Mouse (Mus musculus) CH12.LX (cell line): ENCODE data around the gene Timmdc1. TPM values are rescaled to one million over a fixed set of nuclear protein-coding genes. Genes with fewer than 3 reads are reported as not detected.

ENCODE experiments used
- DNase-seq: peaks from one replicate; pipeline ENCODE4 v3.0.0-alpha.2; 2013; ENCODE audit errors: extremely low read depth
- H3K27ac ChIP-seq: 2 replicates; pipeline ENCODE4 v1.5.1; 2012; ENCODE audit warnings: low read depth, mild to moderate bottlenecking, control low read depth, moderate library complexity; ENCODE audit not compliant: insufficient read depth
- H3K27me3 ChIP-seq: replicated peaks from 2 replicates; pipeline ENCODE3; 2012; ENCODE audit warnings: inconsistent platforms
- H3K36me3 ChIP-seq, 2 experiments: replicated peaks in 1 of 2; 2 replicates each; pipeline versions ENCODE3 to v1.6.1; 2012; ENCODE audit warnings: inconsistent platforms in 1 of 2, low read length in 1 of 2, mild to moderate bottlenecking in 1 of 2, mixed read lengths in 1 of 2, moderate library complexity in 1 of 2; ENCODE audit not compliant: control insufficient read depth in 1 of 2, insufficient read depth in 1 of 2
- H3K4me1 ChIP-seq, 2 experiments: 2 replicates each; pipeline ENCODE4 v1.6.1; 2012; ENCODE audit warnings: inconsistent platforms in 1 of 2, moderate library complexity in 1 of 2; ENCODE audit not compliant: insufficient read depth in 2 of 2, control insufficient read depth in 1 of 2
- H3K4me2 ChIP-seq: 2 replicates; pipeline ENCODE4 v1.6.1; 2012; ENCODE audit warnings: low read depth, mild to moderate bottlenecking, control low read depth; ENCODE audit not compliant: poor library complexity, insufficient read depth, severe bottlenecking
- H3K4me3 ChIP-seq, 3 experiments: fragments of 150-350 bp in 1 of 3; sonication (generic) in 1 of 3; replicated peaks in 1 of 3; 2 replicates each; pipeline versions ENCODE3 to v1.5.1; 2011 to 2012; ENCODE audit warnings: low read depth in 2 of 3, low read length in 2 of 3, mild to moderate bottlenecking in 2 of 3, moderate library complexity in 2 of 3, control low read depth in 1 of 3, improper control_type of control experiment in 1 of 3, inconsistent platforms in 1 of 3, mixed read lengths in 1 of 3; ENCODE audit not compliant: poor library complexity in 1 of 3
- H3K79me2 ChIP-seq: replicated peaks from 2 replicates; pipeline ENCODE4 v1.6.1; 2012; ENCODE audit warnings: mild to moderate bottlenecking, moderate library complexity; ENCODE audit not compliant: control insufficient read depth, poor library complexity, insufficient read depth, severe bottlenecking; ENCODE audit errors: extremely low read depth
- H3K9ac ChIP-seq: 2 replicates; pipeline ENCODE4 v1.6.1; 2012; ENCODE audit warnings: low read depth, mild to moderate bottlenecking, control low read depth, moderate library complexity; ENCODE audit not compliant: insufficient read depth
- H3K9me3 ChIP-seq: replicated peaks from 2 replicates; pipeline ENCODE3; 2012; ENCODE audit warnings: low read length, inconsistent platforms, mixed read lengths
- CTCF ChIP-seq, 2 experiments: IDR thresholded peaks in 1 of 2; conservative IDR thresholded peaks in 1 of 2; 2 replicates each; pipeline ENCODE4 v1.5.1; 2011 to 2012; ENCODE audit warnings: low read depth in 2 of 2, low read length in 2 of 2, improper control_type of control experiment in 1 of 2, inconsistent platforms in 1 of 2, mild to moderate bottlenecking in 1 of 2, moderate library complexity in 1 of 2
- E2F4 ChIP-seq: IDR thresholded peaks from 2 replicates; pipeline ENCODE4 v1.6.1; 2011; ENCODE audit warnings: low read depth, low read length, improper control_type of control experiment; ENCODE audit not compliant: insufficient replicate concordance
- ELF1 ChIP-seq: IDR thresholded peaks from 2 replicates; pipeline ENCODE4 v1.6.1; 2014; ENCODE audit warnings: low read depth, mild to moderate bottlenecking, inconsistent platforms, low read length, improper control_type of control experiment
- EP300 ChIP-seq: IDR thresholded peaks from 2 replicates; pipeline ENCODE4 v1.6.1; 2011; ENCODE audit warnings: low read length, improper control_type of control experiment
- ETS1 ChIP-seq: conservative IDR thresholded peaks from 2 replicates; pipeline ENCODE4 v1.6.1; 2012; ENCODE audit warnings: low read depth, mild to moderate bottlenecking, inconsistent platforms, low read length, improper control_type of control experiment, moderate library complexity
- GABPA ChIP-seq: IDR thresholded peaks from 2 replicates; pipeline ENCODE4 v1.6.1; 2012; ENCODE audit warnings: low read depth, low read length, improper control_type of control experiment, inconsistent platforms; ENCODE audit not compliant: insufficient replicate concordance
- JUN ChIP-seq: IDR thresholded peaks from 2 replicates; pipeline ENCODE4 v1.6.1; 2011; ENCODE audit warnings: low read depth, mild to moderate bottlenecking, low read length, improper control_type of control experiment, moderate library complexity; ENCODE audit not compliant: insufficient read depth
- JUND ChIP-seq: conservative IDR thresholded peaks from 2 replicates; pipeline ENCODE4 v1.6.1; 2011; ENCODE audit warnings: low read depth, low read length, improper control_type of control experiment
- KAT2A ChIP-seq: IDR thresholded peaks from 2 replicates; pipeline ENCODE4 v1.6.1; 2012; ENCODE audit warnings: low read length, improper control_type of control experiment, inconsistent platforms; ENCODE audit not compliant: insufficient replicate concordance
- MAX ChIP-seq: IDR thresholded peaks from 2 replicates; pipeline ENCODE4 v1.6.1; 2011; ENCODE audit warnings: low read length, improper control_type of control experiment
- NELFE ChIP-seq: IDR thresholded peaks from 2 replicates; pipeline ENCODE4 v1.6.1; 2011; ENCODE audit warnings: low read depth, low read length, improper control_type of control experiment
- NRF1 ChIP-seq: IDR thresholded peaks from 2 replicates; pipeline ENCODE4 v1.6.1; 2014; ENCODE audit warnings: low read depth, mild to moderate bottlenecking, inconsistent platforms, low read length, improper control_type of control experiment, moderate library complexity
- PAX5 ChIP-seq: IDR thresholded peaks from 2 replicates; pipeline ENCODE4 v1.6.1; 2012; ENCODE audit warnings: low read length, inconsistent platforms, mixed read lengths
- POLR2A ChIP-seq: IDR thresholded peaks from 2 replicates; pipeline ENCODE4 v1.6.1; 2011; ENCODE audit warnings: low read depth, mild to moderate bottlenecking, improper control_type of control experiment, low read length
- POLR2AphosphoS2 ChIP-seq: IDR thresholded peaks from 2 replicates; pipeline ENCODE4 v1.6.1; 2011; ENCODE audit warnings: low read depth, low read length, improper control_type of control experiment
- RCOR1 ChIP-seq: conservative IDR thresholded peaks from 2 replicates; pipeline ENCODE4 v1.6.1; 2012; ENCODE audit warnings: low read depth, mild to moderate bottlenecking, inconsistent platforms, low read length, improper control_type of control experiment
- TBP ChIP-seq: conservative IDR thresholded peaks from 2 replicates; pipeline ENCODE4 v1.6.1; 2011; ENCODE audit warnings: low read depth, low read length, improper control_type of control experiment
- TCF12 ChIP-seq: IDR thresholded peaks from 2 replicates; pipeline ENCODE4 v1.6.1; 2014; ENCODE audit warnings: low read depth, mild to moderate bottlenecking, inconsistent platforms, low read length, improper control_type of control experiment
- UBTF ChIP-seq: IDR thresholded peaks from 2 replicates; pipeline ENCODE4 v1.6.1; 2012; ENCODE audit warnings: low read depth, mild to moderate bottlenecking, inconsistent platforms, low read length, improper control_type of control experiment, moderate library complexity
- USF2 ChIP-seq: conservative IDR thresholded peaks from 2 replicates; pipeline ENCODE4 v1.6.1; 2011; ENCODE audit warnings: low read depth, low read length, improper control_type of control experiment
- ZC3H11A ChIP-seq: IDR thresholded peaks from 2 replicates; pipeline ENCODE4 v1.6.1; 2012; ENCODE audit warnings: low read depth, mild to moderate bottlenecking, inconsistent platforms, low read length, improper control_type of control experiment
- ZMIZ1 ChIP-seq: IDR thresholded peaks from 2 replicates; pipeline ENCODE4 v1.6.1; 2012; ENCODE audit warnings: low read depth, mild to moderate bottlenecking, inconsistent platforms, low read length, improper control_type of control experiment
- ZNF384 ChIP-seq: IDR thresholded peaks from 2 replicates; pipeline ENCODE4 v1.6.1; 2012; ENCODE audit warnings: low read depth, low read length, improper control_type of control experiment, inconsistent platforms
- dilution Hi-C: fragments of 300-500 bp; cut with MboI; formaldehyde crosslinking; loops from 2 replicates; pipeline ENCODE4 v1.14.3; 2020; ENCODE audit warnings: low sequenced_read_pairs; ENCODE audit not compliant: extremely low pct_unique_long_range_greater_than_20kb, extremely low pct_ligation_motif_present
- in situ Hi-C: fragments of 300-500 bp; cut with MboI; formaldehyde crosslinking; loops from 3 replicates; pipeline ENCODE4 v1.14.3; 2019; ENCODE audit warnings: low sequenced_read_pairs, low pct_ligation_motif_present, low pct_unique_long_range_greater_than_20kb, mixed read lengths
- polyA plus RNA-seq: library from polyadenylated mRNA; unstranded; fragments of >175 nt; gene quantifications from 2 replicates; pipeline ENCODE4 v1.2.1, GENCODE M21; 2012; ENCODE audit warnings: low read depth; ENCODE audit not compliant: insufficient read length
- total RNA-seq, 2 experiments: library from RNA; depleted of rRNA; stranded (reverse); fragments of 300-350 nt in 1 of 2; fragments of >200 nt in 1 of 2; gene quantifications; 2 replicates each; pipeline ENCODE4 v1.2.3; 2012 to 2014

Timmdc1 gene
- total and polyA plus RNA-seq, 3 experiments = 32.5 to 49.7 (median 45.1) TPM

DNA sequence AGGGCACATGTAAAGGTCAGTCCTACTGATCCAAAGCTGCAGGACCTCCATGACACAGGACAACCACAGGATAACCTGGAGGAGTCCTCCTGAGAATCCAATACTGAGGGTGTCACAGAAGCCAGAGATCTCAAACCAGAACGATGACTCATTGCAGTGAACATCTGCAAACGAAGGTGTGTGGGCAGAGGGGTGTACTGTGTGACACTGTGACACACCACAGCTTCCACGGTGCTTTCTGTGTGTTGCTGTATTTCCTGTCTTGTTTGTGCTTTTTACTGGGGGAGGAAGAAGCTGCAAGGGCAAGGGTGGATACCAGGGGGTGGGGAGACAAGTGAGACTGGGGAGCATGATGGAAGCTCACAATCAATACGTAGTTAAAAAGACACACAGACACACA, 18.9 kb downstream of the Timmdc1 start:
- Histone ChIP-seq H3K36me3 (peaks cover 59 to 84% of the 10 kb centered on the region in 2 experiments), H3K9me3 (no peaks in the 10 kb centered on the region), H3K27me3 (no peaks in the 10 kb centered on the region), H3K4me1 (no peaks in the 10 kb centered on the region), H3K79me2 (no peaks in the 10 kb centered on the region), H3K4me3 (no peak overlapping the region), H3K9ac (no peak overlapping the region), H3K27ac (no peak overlapping the region), H3K4me2 (no peak overlapping the region)
- TF ChIP-seq JUN (no peak), USF2 (no peak), NRF1 (no peak), TBP (no peak), POLR2AphosphoS2 (no peak), ETS1 (no peak), UBTF (no peak), PAX5 (no peak), ELF1 (no peak), MAX (no peak), CTCF (conservative IDR thresholded peaks at IDR 0.05 in 1 of 2, IDR thresholded peaks at IDR 0.05 in 1 of 2; ENCODE audit: low read depth in 2 of 2, low read length in 2 of 2) (no peak), TCF12 (no peak), EP300 (no peak)
- dilution Hi-C loops = no loop called here
- DNase-seq = no peak
- in situ Hi-C loops = loop anchor here (25.0 kb wide), 1 partner anchor 491 kb away; no protein-coding TSS in a partner anchor

DNA sequence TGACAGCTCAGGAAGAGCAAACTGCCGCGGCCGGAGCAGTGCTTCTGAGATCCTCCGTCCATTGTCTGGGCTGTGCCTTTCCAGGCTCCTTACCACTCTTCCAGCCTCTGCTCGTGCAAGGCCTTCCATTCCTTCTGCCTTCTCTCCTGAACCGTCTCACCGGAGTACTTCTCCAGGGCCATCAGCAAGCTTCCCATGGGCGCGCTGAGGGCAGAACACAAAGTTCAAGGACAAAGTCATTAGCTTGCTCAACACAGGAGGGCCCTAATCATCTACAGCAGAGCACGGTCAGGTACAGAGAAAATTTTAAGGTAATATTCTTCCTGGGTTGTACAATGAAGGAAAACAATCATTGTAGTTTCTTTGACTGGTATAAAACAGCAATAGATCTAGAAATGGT, 20.0 kb downstream of the Timmdc1 start:
- Histone ChIP-seq H3K9me3 (no peaks in the 10 kb centered on the region), H3K9ac (no peak overlapping the region), H3K4me2 (no peak overlapping the region), H3K27me3 (no peaks in the 10 kb centered on the region), H3K79me2 (no peaks in the 10 kb centered on the region), H3K4me1 (no peaks in the 10 kb centered on the region), H3K4me3 (no peak overlapping the region), H3K27ac (no peak overlapping the region), H3K36me3 (peaks cover 57 to 84% of the 10 kb centered on the region in 2 experiments)
- DNase-seq = no peak
- dilution Hi-C loops = no loop called here
- in situ Hi-C loops = loop anchor here (25.0 kb wide), 1 partner anchor 490 kb away; no protein-coding TSS in a partner anchor
- TF ChIP-seq RCOR1 (no peak), TCF12 (no peak), KAT2A (no peak), UBTF (no peak), JUND (no peak), NELFE (no peak), ZC3H11A (no peak), POLR2A (no peak), GABPA (no peak), E2F4 (no peak), ELF1 (no peak), ZMIZ1 (no peak), ZNF384 (no peak), POLR2AphosphoS2 (no peak)
